Mouse (Mus musculus): ENCODE data around the gene Frg2f1.

- no peak for TF ChIP-seq CTCF (IDR thresholded peaks at IDR 0.05; ENCODE audit: low read depth, low read length)
- no peak for TF ChIP-seq POLR2A (IDR thresholded peaks at IDR 0.05; ENCODE audit: extremely low read depth, insufficient read depth, low read length)
Measured at GRCm38 (mm10) chr4:119492291-119492932, 46.9 kb downstream of the Frg2f1 start, which contains the start of gene Rimkla.

All from liver, adult 2 months (tissue).